Mouse (Mus musculus) bone marrow macrophage, adult 2 months (primary cell): Measurements from ENCODE around the gene Eomes. TPM values are rescaled to one million over a fixed set of nuclear protein-coding genes. Genes with fewer than 3 reads are reported as not detected.

ENCODE experiments used
- H3K27ac ChIP-seq: 2 replicates; pipeline ENCODE4 v1.5.1; 2012; ENCODE audit warnings: low read depth, low read length; ENCODE audit not compliant: insufficient read depth
- H3K4me1 ChIP-seq: 2 replicates; pipeline ENCODE4 v1.6.1; 2012; ENCODE audit warnings: low read length; ENCODE audit not compliant: control insufficient read depth, insufficient read depth
- H3K4me3 ChIP-seq: 2 replicates; pipeline ENCODE4 v1.5.1; 2012; ENCODE audit warnings: mild to moderate bottlenecking, low read length, moderate library complexity; ENCODE audit not compliant: insufficient read depth
- CTCF ChIP-seq: IDR thresholded peaks from 2 replicates; pipeline ENCODE4 v1.5.1; 2012; ENCODE audit warnings: low read depth, mild to moderate bottlenecking, low read length, moderate library complexity
- POLR2A ChIP-seq: IDR thresholded peaks from 2 replicates; pipeline ENCODE4 v1.6.1; 2012; ENCODE audit warnings: mild to moderate bottlenecking, low read depth, low read length, borderline replicate concordance
- polyA plus RNA-seq: library from polyadenylated mRNA; stranded (reverse); fragments of >200 nt; gene quantifications from 2 replicates; pipeline ENCODE4 v1.2.4, GENCODE M21; 2012; ENCODE audit not compliant: missing spikeins, insufficient read depth, insufficient read length

Gene Eomes
- polyA plus RNA-seq, 1 experiment, result not detected

- H3K27ac ChIP-seq, result no peak overlapping the region
- TF ChIP-seq POLR2A, result no peak
- TF ChIP-seq CTCF, result no peak
- peak overlapping the region; percentile 17; the same call in 1 of the 2 replicates for H3K4me3 ChIP-seq
- H3K4me1 ChIP-seq, result peaks cover 6% of the 10 kb centered on the region; the same call in 1 of the 2 replicates
Observed at GRCm38 (mm10) chr9:118486361-118487095, 8.5 kb downstream of the Eomes start.

GRCm38 (mm10) chr9:118487096-118487395, 9.0 kb downstream of the Eomes start:
- H3K4me1 ChIP-seq, result peaks cover 6% of the 10 kb centered on the region; the same call in 1 of the 2 replicates
- TF ChIP-seq CTCF, result no peak
- H3K4me3 ChIP-seq, result no peak overlapping the region
- H3K27ac ChIP-seq, result no peak overlapping the region

GRCm38 (mm10) chr9:118487636-118488035, 9.6 kb downstream of the Eomes start:
- peak overlapping the region; percentile 43 for H3K4me3 ChIP-seq
- TF ChIP-seq CTCF (no peak), POLR2A (no peak)
- H3K27ac ChIP-seq, result no peak overlapping the region
- peaks cover 6% of the 10 kb centered on the region; the same call in 1 of the 2 replicates for H3K4me1 ChIP-seq

GRCm38 (mm10) chr9:118488138-118488895, 10.3 kb downstream of the Eomes start:
- H3K4me3 ChIP-seq, result peak overlapping the region; percentile 43
- peaks cover 6% of the 10 kb centered on the region; the same call in 1 of the 2 replicates for H3K4me1 ChIP-seq
- no peak overlapping the region for H3K27ac ChIP-seq
- TF ChIP-seq CTCF, result no peak
- no peak for TF ChIP-seq POLR2A

- Histone ChIP-seq H3K4me3 (peak overlapping the region; percentile 43), H3K4me1 (peaks cover 6% of the 10 kb centered on the region; the same call in 1 of the 2 replicates), H3K27ac (no peak overlapping the region)
- TF ChIP-seq POLR2A, result no peak
- TF ChIP-seq CTCF, result no peak
Observed at GRCm38 (mm10) chr9:118488896-118489578, 11.0 kb downstream of the Eomes start.

- peaks cover 6% of the 10 kb centered on the region; the same call in 1 of the 2 replicates for H3K4me1 ChIP-seq
- TF ChIP-seq CTCF, result peak; percentile 81
- TF ChIP-seq POLR2A, result no peak
- H3K4me3 ChIP-seq, result peak overlapping the region; percentile 39
- no peak overlapping the region for H3K27ac ChIP-seq
Observed at GRCm38 (mm10) chr9:118489579-118490019, 11.6 kb downstream of the Eomes start.

GRCm38 (mm10) chr9:118491195-118491594, 13.2 kb downstream of the Eomes start:
- Histone ChIP-seq H3K4me1 (peaks cover 5% of the 10 kb centered on the region; the same call in 1 of the 2 replicates), H3K4me3 (no peak overlapping the region), H3K27ac (no peak overlapping the region)
- TF ChIP-seq CTCF, result no peak
- no peak for TF ChIP-seq POLR2A

GRCm38 (mm10) chr9:118492932-118493698, 15.1 kb downstream of the Eomes start:
- no peak for TF ChIP-seq POLR2A
- no peak for TF ChIP-seq CTCF
- no peak overlapping the region for H3K27ac ChIP-seq
- peaks cover 3% of the 10 kb centered on the region; the same call in 1 of the 2 replicates for H3K4me1 ChIP-seq
- no peak overlapping the region for H3K4me3 ChIP-seq

- Histone ChIP-seq H3K4me1 (peaks cover 3% of the 10 kb centered on the region; the same call in 1 of the 2 replicates), H3K27ac (no peak overlapping the region), H3K4me3 (no peak overlapping the region)
- TF ChIP-seq CTCF (no peak), POLR2A (no peak)
Observed at GRCm38 (mm10) chr9:118494106-118494505, 16.1 kb downstream of the Eomes start.
